Mouse (Mus musculus) cerebellum, adult 2 months (tissue): Measurements from ENCODE around the gene Eno3. TPM values are rescaled to one million over a fixed set of nuclear protein-coding genes. Genes with fewer than 3 reads are reported as not detected.

Source experiments
- DNase-seq, 2 experiments: peaks; one replicate each; pipeline ENCODE4 v3.0.0; 2021
- H3K27ac ChIP-seq: fragments of 200-500 bp; 2 replicates; pipeline ENCODE4 v1.5.1; 2012; ENCODE audit warnings: low read length, control low read depth, inconsistent platforms; ENCODE audit not compliant: insufficient read depth
- H3K27me3 ChIP-seq: fragments of 200-500 bp; 2 replicates; pipeline ENCODE4 v1.6.1; 2012; ENCODE audit warnings: inconsistent platforms, mild to moderate bottlenecking, low read length, moderate library complexity; ENCODE audit not compliant: control insufficient read depth, insufficient read depth
- H3K4me1 ChIP-seq: fragments of 200-500 bp; 2 replicates; pipeline ENCODE4 v1.6.1; 2011; ENCODE audit warnings: low read length; ENCODE audit not compliant: control insufficient read depth, insufficient read depth
- H3K4me3 ChIP-seq: fragments of 200-500 bp; replicated peaks from 2 replicates; pipeline ENCODE3; 2011; ENCODE audit warnings: mild to moderate bottlenecking, low read depth, low read length, control low read depth; ENCODE audit not compliant: insufficient read depth
- CTCF ChIP-seq: fragments of 200-500 bp; IDR thresholded peaks from 2 replicates; pipeline ENCODE4 v1.5.1; 2011; ENCODE audit warnings: low read depth, mild to moderate bottlenecking, control low read depth, low read length, moderate library complexity, borderline replicate concordance; ENCODE audit not compliant: insufficient read depth
- POLR2A ChIP-seq: fragments of 200-500 bp; IDR thresholded peaks from 2 replicates; pipeline ENCODE4 v1.6.1; 2011; ENCODE audit warnings: low read length, control low read depth, borderline replicate concordance; ENCODE audit not compliant: insufficient read depth
- WGBS: fragments of 180-500 bp; shearing (Covaris S2); methylation state at CpG from one replicate; pipeline ENCODE4 v1.1.7; 2018; 5-methylcytosine and 5-hydroxymethylcytosine counted together
- polyA plus RNA-seq: library from polyadenylated mRNA; depleted of rRNA; stranded (reverse); fragments of >200 nt; gene quantifications from 2 replicates; pipeline ENCODE4 v1.2.3, GENCODE M21; 2012; rRNA removed

Gene Eno3
- polyA plus RNA-seq, 1 experiment: 35.0 TPM

GRCm38 (mm10) chr11:70706127-70706526 lies 49.1 kb downstream of the Eno3 start:
- H3K4me3 ChIP-seq: no peak overlapping the region
- peaks cover 10% of the 10 kb centered on the region for H3K4me1 ChIP-seq
- no peak for DNase-seq
- H3K27me3 ChIP-seq: no peaks in the 10 kb centered on the region
- TF ChIP-seq POLR2A: no peak
- no peak for TF ChIP-seq CTCF
- WGBS: 86% methylated on average over 3 of the region's 3 CpGs
- H3K27ac ChIP-seq: no peak overlapping the region

DNA sequence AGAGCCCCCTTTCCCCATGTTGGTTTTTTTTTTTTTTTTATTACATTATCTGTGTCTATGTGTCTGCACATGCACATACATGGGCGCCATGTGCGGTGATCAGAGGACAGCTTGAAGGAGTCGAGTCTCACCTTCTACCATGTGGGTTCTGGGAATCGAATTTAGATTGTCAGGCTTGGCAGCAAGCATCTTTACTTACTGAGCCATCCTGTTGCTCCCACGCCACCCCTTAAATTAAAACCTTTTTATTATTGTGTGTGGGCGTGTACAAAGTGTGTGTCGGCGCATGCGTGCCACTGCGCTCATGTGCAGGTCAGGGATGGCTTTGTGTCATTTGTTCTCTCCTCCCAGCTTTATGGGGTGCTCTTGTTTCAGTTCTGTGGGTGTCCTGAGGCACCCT lies 54.0 kb downstream of the Eno3 start:
- 94% methylated on average over 10 of the region's 10 CpGs for WGBS
- no peaks in the 10 kb centered on the region for H3K4me1 ChIP-seq
- TF ChIP-seq POLR2A (no peak), CTCF (no peak)
- no peak for DNase-seq
- no peak overlapping the region for H3K4me3 ChIP-seq
- H3K27ac ChIP-seq: no peak overlapping the region
- no peaks in the 10 kb centered on the region for H3K27me3 ChIP-seq

Other genes with a start within 250 kb of the Eno3 start
- gene Pelp1, start 247.2 kb upstream of the Eno3 start, polyA plus RNA-seq: 18.3 and 20.1 TPM in 2 replicates
- gene Arrb2, start 224.6 kb upstream of the Eno3 start, polyA plus RNA-seq: 70.5 and 79.7 TPM in 2 replicates
- 20.4 and 20.5 TPM in 2 replicates for gene Med11, start 205.3 kb upstream of the Eno3 start, polyA plus RNA-seq
- 0.21 and 0.25 TPM in 2 replicates for gene Zmynd15, start 197.8 kb upstream of the Eno3 start, polyA plus RNA-seq
- 1.8 and 2.6 TPM in 2 replicates for gene Cxcl16, start 197.2 kb upstream of the Eno3 start, polyA plus RNA-seq
- gene Tm4sf5, start 152.0 kb upstream of the Eno3 start, polyA plus RNA-seq: 0.54 TPM in 2 replicates
- gene Vmo1, start 142.6 kb upstream of the Eno3 start, polyA plus RNA-seq: 0.30 TPM in 1 of 2 replicates, not detected in the other
- 0.11 TPM in 1 of 2 replicates, not detected in the other for gene Gltpd2, start 138.0 kb upstream of the Eno3 start, polyA plus RNA-seq
- gene Psmb6, start 131.8 kb upstream of the Eno3 start, polyA plus RNA-seq: 319 TPM in 2 replicates
- not detected in 2 replicates for gene Gm40193, start 124.3 kb upstream of the Eno3 start, polyA plus RNA-seq
- 19.2 and 21.3 TPM in 2 replicates for gene Pld2, start 117.1 kb upstream of the Eno3 start, polyA plus RNA-seq
- 222 and 224 TPM in 2 replicates for gene Mink1, start 94.3 kb upstream of the Eno3 start, polyA plus RNA-seq
- gene 4930544D05Rik, start 41.4 kb upstream of the Eno3 start, polyA plus RNA-seq: not detected in 2 replicates
- gene Chrne, start 38.0 kb upstream of the Eno3 start, polyA plus RNA-seq: 0.10 and 0.25 TPM in 2 replicates
- not detected in 2 replicates for gene Gp1ba, start 18.1 kb upstream of the Eno3 start, polyA plus RNA-seq
- gene Rnf167, start 10.0 kb upstream of the Eno3 start, polyA plus RNA-seq: 143 and 152 TPM in 2 replicates
- gene Slc25a11, start 9.7 kb upstream of the Eno3 start, polyA plus RNA-seq: 184 and 191 TPM in 2 replicates
- 289 and 305 TPM in 2 replicates for gene Pfn1, start 2.6 kb upstream of the Eno3 start, polyA plus RNA-seq
- 84.3 and 93.2 TPM in 2 replicates for gene Spag7, start 12.2 kb downstream of the Eno3 start, polyA plus RNA-seq
- gene Camta2, start 30.9 kb downstream of the Eno3 start, polyA plus RNA-seq: 108 TPM in 2 replicates
- 4.0 and 4.6 TPM in 2 replicates for gene Inca1, start 43.0 kb downstream of the Eno3 start, polyA plus RNA-seq
- gene Kif1c, start 43.3 kb downstream of the Eno3 start, polyA plus RNA-seq: 55.9 and 65.6 TPM in 2 replicates
- gene Zfp3, start 107.0 kb downstream of the Eno3 start, polyA plus RNA-seq: 10.4 and 11.1 TPM in 2 replicates
- gene Scimp, start 155.4 kb downstream of the Eno3 start, polyA plus RNA-seq: 0.10 TPM in 1 of 2 replicates, not detected in the other
- gene Rabep1, start 187.6 kb downstream of the Eno3 start, polyA plus RNA-seq: 35.4 and 35.9 TPM in 2 replicates